Mouse (Mus musculus): ENCODE measurements around the gene Irgq. TPM values are rescaled to one million over a fixed set of nuclear protein-coding genes. Genes with fewer than 3 reads are reported as not detected.
A peak's percentile ranks its signal among the peaks of the same experiment; 100 is the strongest.

The Irgq gene
- polyA plus RNA-seq, 1 experiment, result 0.18 TPM

DNA sequence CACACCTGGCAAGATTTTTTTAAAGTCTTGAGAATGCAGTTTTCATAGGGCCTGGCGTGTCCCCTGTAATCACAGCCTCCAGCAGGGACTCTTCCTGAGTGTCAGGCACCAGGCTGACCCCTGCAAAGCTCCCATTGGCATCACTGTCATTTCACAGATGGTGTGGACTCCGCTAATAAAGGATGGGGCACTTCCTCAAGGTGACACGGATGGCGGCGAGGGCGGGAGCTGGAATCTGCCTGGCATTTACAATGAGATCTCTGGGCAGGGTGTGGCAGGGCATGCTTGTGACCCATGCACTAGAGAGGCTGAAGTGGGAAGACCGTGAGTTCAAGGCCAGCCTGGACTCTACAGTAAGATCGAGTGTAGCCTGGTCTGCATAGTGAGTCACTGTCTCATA lies 42.2 kb upstream of the Irgq start:
- Histone ChIP-seq H3K4me1 (ENCODE audit: control insufficient read depth) (no peaks in the 10 kb centered on the region), H3K27me3 (ENCODE audit: control insufficient read depth) (peaks cover 28% of the 10 kb centered on the region), H3K9me3 (ENCODE audit: control insufficient read depth, low read length) (no peaks in the 10 kb centered on the region), H3K4me3 (replicated peaks) (no peak overlapping the region), H3K36me3 (ENCODE audit: control insufficient read depth) (no peaks in the 10 kb centered on the region)
- TF ChIP-seq GATA1 (IDR thresholded peaks at IDR 0.05; ENCODE audit: low read length) (no peak), TAL1 (IDR thresholded peaks at IDR 0.05; ENCODE audit: low read length) (no peak)

GRCm38 (mm10) chr7:24499856-24500577 lies 30.5 kb upstream of the Irgq start:
- TF ChIP-seq GATA1 (IDR thresholded peaks at IDR 0.05; ENCODE audit: low read length) (no peak), TAL1 (IDR thresholded peaks at IDR 0.05; ENCODE audit: low read length) (no peak)
- H3K9me3 ChIP-seq (ENCODE audit: control insufficient read depth, low read length), result peaks cover 9% of the 10 kb centered on the region
- no peak overlapping the region for H3K4me3 ChIP-seq (replicated peaks)
- peaks cover 5% of the 10 kb centered on the region for H3K4me1 ChIP-seq (ENCODE audit: control insufficient read depth)
- H3K27me3 ChIP-seq (ENCODE audit: control insufficient read depth), result peaks cover 70% of the 10 kb centered on the region
- H3K36me3 ChIP-seq (ENCODE audit: control insufficient read depth), result no peaks in the 10 kb centered on the region

- H3K4me1 ChIP-seq (ENCODE audit: control insufficient read depth), result peaks cover 7% of the 10 kb centered on the region
- TF ChIP-seq GATA1 (IDR thresholded peaks at IDR 0.05; ENCODE audit: low read length), result no peak
- TF ChIP-seq TAL1 (IDR thresholded peaks at IDR 0.05; ENCODE audit: low read length), result no peak
- peaks cover 9% of the 10 kb centered on the region for H3K9me3 ChIP-seq (ENCODE audit: control insufficient read depth, low read length)
- H3K4me3 ChIP-seq (replicated peaks), result no peak overlapping the region
- no peaks in the 10 kb centered on the region for H3K36me3 ChIP-seq (ENCODE audit: control insufficient read depth)
- peaks cover 79% of the 10 kb centered on the region for H3K27me3 ChIP-seq (ENCODE audit: control insufficient read depth)
These were observed 29.6 kb upstream of the Irgq start for GRCm38 (mm10) chr7:24500929-24501328.

- Histone ChIP-seq H3K4me3 (replicated peaks) (no peak overlapping the region), H3K27me3 (ENCODE audit: control insufficient read depth) (peaks cover 85% of the 10 kb centered on the region)
- no peak for TF ChIP-seq GATA1 (IDR thresholded peaks at IDR 0.05; ENCODE audit: low read length)
- no peak for TF ChIP-seq TAL1 (IDR thresholded peaks at IDR 0.05; ENCODE audit: low read length)
These were observed 29.0 kb upstream of the Irgq start for GRCm38 (mm10) chr7:24501492-24501891.

GRCm38 (mm10) chr7:24504004-24504403 lies 26.5 kb upstream of the Irgq start:
- Histone ChIP-seq H3K9me3 (ENCODE audit: control insufficient read depth, low read length) (peaks cover 9% of the 10 kb centered on the region), H3K36me3 (ENCODE audit: control insufficient read depth) (no peaks in the 10 kb centered on the region), H3K4me1 (ENCODE audit: control insufficient read depth) (peaks cover 25% of the 10 kb centered on the region), H3K4me3 (replicated peaks) (no peak overlapping the region), H3K27me3 (ENCODE audit: control insufficient read depth) (peaks cover 80% of the 10 kb centered on the region)
- no peak for TF ChIP-seq GATA1 (IDR thresholded peaks at IDR 0.05; ENCODE audit: low read length)
- TF ChIP-seq TAL1 (IDR thresholded peaks at IDR 0.05; ENCODE audit: low read length), result no peak

More at GRCm38 (mm10) chr7:24501492-24501891, 29.0 kb upstream of the Irgq start:
- Histone ChIP-seq H3K9me3 (ENCODE audit: control insufficient read depth, low read length) (peaks cover 9% of the 10 kb centered on the region), H3K36me3 (ENCODE audit: control insufficient read depth) (no peaks in the 10 kb centered on the region), H3K4me1 (ENCODE audit: control insufficient read depth) (peaks cover 9% of the 10 kb centered on the region)

- peaks cover 71% of the 10 kb centered on the region for H3K27me3 ChIP-seq (ENCODE audit: control insufficient read depth)
- peaks cover 25% of the 10 kb centered on the region for H3K4me1 ChIP-seq (ENCODE audit: control insufficient read depth)
- H3K4me3 ChIP-seq (replicated peaks), result no peak overlapping the region
- no peaks in the 10 kb centered on the region for H3K36me3 ChIP-seq (ENCODE audit: control insufficient read depth)
- H3K9me3 ChIP-seq (ENCODE audit: control insufficient read depth, low read length), result peaks cover 9% of the 10 kb centered on the region
- TF ChIP-seq TAL1 (IDR thresholded peaks at IDR 0.05; ENCODE audit: low read length) (no peak), GATA1 (IDR thresholded peaks at IDR 0.05; ENCODE audit: low read length) (no peak)
These were observed 25.6 kb upstream of the Irgq start for GRCm38 (mm10) chr7:24504868-24505267.

- H3K27me3 ChIP-seq (ENCODE audit: control insufficient read depth), result peaks cover 65% of the 10 kb centered on the region
These were observed 24.9 kb upstream of the Irgq start for GRCm38 (mm10) chr7:24505447-24506064.

DNA sequence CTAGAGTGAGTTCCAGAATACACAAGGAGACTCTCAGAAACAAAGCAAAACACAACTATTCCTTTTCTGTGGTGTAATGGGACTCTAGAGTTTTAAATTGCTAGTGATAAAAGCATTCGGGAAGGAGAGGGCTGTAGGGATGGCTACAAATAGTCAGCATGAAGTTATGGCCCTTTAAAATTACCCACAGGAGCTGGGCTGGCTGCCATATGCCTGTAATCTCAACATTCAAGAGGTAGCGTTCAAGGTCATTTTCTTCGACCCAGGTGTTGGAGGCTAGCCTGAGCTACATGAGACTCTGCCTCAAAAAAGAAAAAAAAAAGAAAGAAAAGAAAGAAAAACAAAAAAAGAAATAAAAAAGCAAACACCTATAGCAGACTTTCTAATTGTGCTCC lies 24.4 kb upstream of the Irgq start:
- Histone ChIP-seq H3K27me3 (ENCODE audit: control insufficient read depth) (peaks cover 60% of the 10 kb centered on the region), H3K4me1 (ENCODE audit: control insufficient read depth) (peaks cover 23% of the 10 kb centered on the region), H3K36me3 (ENCODE audit: control insufficient read depth) (no peaks in the 10 kb centered on the region), H3K9me3 (ENCODE audit: control insufficient read depth, low read length) (no peaks in the 10 kb centered on the region), H3K4me3 (replicated peaks) (no peak overlapping the region)
- no peak for TF ChIP-seq GATA1 (IDR thresholded peaks at IDR 0.05; ENCODE audit: low read length)
- no peak for TF ChIP-seq TAL1 (IDR thresholded peaks at IDR 0.05; ENCODE audit: low read length)

More at GRCm38 (mm10) chr7:24505447-24506064, 24.9 kb upstream of the Irgq start:
- Histone ChIP-seq H3K36me3 (ENCODE audit: control insufficient read depth) (no peaks in the 10 kb centered on the region), H3K9me3 (ENCODE audit: control insufficient read depth, low read length) (peaks cover 4% of the 10 kb centered on the region), H3K4me3 (replicated peaks) (no peak overlapping the region), H3K4me1 (ENCODE audit: control insufficient read depth) (peaks cover 23% of the 10 kb centered on the region)
- TF ChIP-seq GATA1 (IDR thresholded peaks at IDR 0.05; ENCODE audit: low read length) (no peak), TAL1 (IDR thresholded peaks at IDR 0.05; ENCODE audit: low read length) (no peak)

DNA sequence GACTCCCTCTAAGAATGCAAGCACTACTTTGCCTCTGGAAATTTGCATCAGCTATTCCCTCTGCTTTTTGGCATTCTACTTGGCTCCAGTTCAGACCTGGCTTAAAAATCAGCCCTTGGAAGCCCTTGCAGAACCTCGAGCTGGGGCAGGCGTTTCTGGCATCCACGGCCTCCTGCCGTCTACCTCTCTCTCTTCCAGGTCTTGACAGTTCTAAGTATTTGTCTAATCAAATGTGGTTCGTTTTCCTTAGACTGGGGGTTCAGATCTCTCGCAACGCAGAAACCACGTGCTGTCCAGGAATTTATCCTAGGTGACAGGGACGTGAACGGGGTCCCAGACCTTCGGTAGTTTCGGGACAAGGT lies 24.0 kb upstream of the Irgq start:
- TF ChIP-seq TAL1 (IDR thresholded peaks at IDR 0.05; ENCODE audit: low read length) (no peak), GATA1 (IDR thresholded peaks at IDR 0.05; ENCODE audit: low read length) (no peak)
- Histone ChIP-seq H3K9me3 (ENCODE audit: control insufficient read depth, low read length) (no peaks in the 10 kb centered on the region), H3K4me3 (replicated peaks) (peak overlapping the region; percentile 82), H3K36me3 (ENCODE audit: control insufficient read depth) (no peaks in the 10 kb centered on the region), H3K27me3 (ENCODE audit: control insufficient read depth) (peaks cover 56% of the 10 kb centered on the region), H3K4me1 (ENCODE audit: control insufficient read depth) (peaks cover 21% of the 10 kb centered on the region)
